Mouse (Mus musculus) midbrain, embryonic 12.5 days (tissue): ENCODE measurements at regions not wholly inside any gene's neighbourhood (a gene's known extent, or its start where the extent isn't known, plus 50 kb on each side); places are given as distances from the start of the nearest gene placed in this dataset.

ENCODE experiments used
- ATAC-seq: fragments of 200-750 bp; cut with Nextera tagmentation; 2 replicates; pipeline ENCODE4 v1.8.0; 2017; ENCODE audit warnings: low read depth, moderate TSS enrichment, moderate library complexity; ENCODE audit not compliant: low FRiP score
- H3K27ac ChIP-seq: fragments of 300-500 bp; sonication (generic); replicated peaks from 2 replicates; pipeline ENCODE4 v1.5.1; 2016; ENCODE audit warnings: mild to moderate bottlenecking
- H3K27me3 ChIP-seq: fragments of 300-500 bp; sonication (generic); 2 replicates; pipeline ENCODE4 v1.6.1; 2016; ENCODE audit warnings: mild to moderate bottlenecking
- H3K36me3 ChIP-seq: fragments of 300-500 bp; sonication (generic); 2 replicates; pipeline ENCODE4 v1.6.1; 2016
- H3K4me1 ChIP-seq: fragments of 300-500 bp; sonication (generic); 2 replicates; pipeline ENCODE4 v1.6.1; 2016
- H3K4me2 ChIP-seq: fragments of 300-500 bp; sonication (generic); replicated peaks from 2 replicates; pipeline ENCODE4 v1.6.1; 2016; ENCODE audit warnings: mild to moderate bottlenecking, moderate library complexity
- H3K4me3 ChIP-seq: fragments of 300-500 bp; sonication (generic); 2 replicates; pipeline ENCODE4 v1.5.1; 2016; ENCODE audit warnings: mild to moderate bottlenecking
- H3K9ac ChIP-seq: fragments of 300-500 bp; sonication (generic); replicated peaks from 2 replicates; pipeline ENCODE4 v1.6.1; 2016; ENCODE audit warnings: mild to moderate bottlenecking, moderate library complexity
- H3K9me3 ChIP-seq: fragments of 300-500 bp; sonication (generic); 2 replicates; pipeline ENCODE4 v1.6.1; 2016; ENCODE audit warnings: mild to moderate bottlenecking
- WGBS: fragments of 180-500 bp; shearing (Covaris S2); methylation state at CpG from one replicate; pipeline ENCODE4 v1.1.7; 2016; 5-methylcytosine and 5-hydroxymethylcytosine counted together

DNA sequence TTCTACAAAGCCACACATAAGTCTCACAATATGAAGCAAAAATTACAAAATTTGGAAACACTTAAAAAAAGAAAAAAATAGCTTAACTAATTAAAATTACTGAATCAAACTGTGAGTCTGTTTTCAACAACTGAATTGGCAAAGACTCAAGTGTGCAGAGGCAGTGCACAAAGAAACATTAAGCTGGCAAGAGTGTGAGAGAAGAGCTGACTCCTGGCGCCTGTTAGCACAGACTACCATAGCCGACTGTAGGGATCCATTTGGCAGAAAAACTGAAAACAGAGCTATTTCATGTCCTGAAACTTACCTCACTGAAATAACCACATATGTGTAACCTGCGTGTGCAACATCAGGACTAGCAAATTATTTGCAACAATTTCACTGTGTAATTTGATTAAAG lies 746.4 kb upstream of the Cypt12 start:
- no peak for ATAC-seq
- Histone ChIP-seq H3K4me3 (no peak overlapping the region), H3K9me3 (no peaks in the 10 kb centered on the region), H3K36me3 (no peaks in the 10 kb centered on the region), H3K27ac (no peak overlapping the region), H3K4me2 (no peak overlapping the region), H3K9ac (no peak overlapping the region), H3K27me3 (no peaks in the 10 kb centered on the region), H3K4me1 (no peaks in the 10 kb centered on the region)
- WGBS: 84% methylated on average over 3 of the region's 3 CpGs

DNA sequence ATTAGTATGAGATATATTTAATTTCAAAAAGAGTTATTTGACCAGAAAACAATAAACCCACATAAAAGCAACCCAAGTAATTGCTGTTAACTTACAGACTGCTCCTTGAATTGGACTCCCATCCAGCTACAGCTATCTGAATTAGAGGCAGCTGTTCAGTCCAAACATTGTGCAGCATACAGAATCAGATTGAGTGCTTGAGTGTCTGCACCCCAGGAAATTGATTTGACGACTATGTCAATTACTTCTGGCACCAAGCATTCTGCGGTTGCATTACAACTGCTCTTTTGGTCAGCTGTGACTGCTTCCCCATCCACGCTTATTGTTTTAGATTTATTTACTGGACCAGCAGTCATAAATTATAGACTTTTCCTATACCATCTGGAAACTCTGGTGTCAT lies 734.2 kb upstream of the Cypt12 start:
- Histone ChIP-seq H3K4me1 (peaks cover 2% of the 10 kb centered on the region; the same call in 1 of the 2 replicates), H3K9me3 (no peaks in the 10 kb centered on the region), H3K27ac (no peak overlapping the region), H3K36me3 (no peaks in the 10 kb centered on the region), H3K4me3 (no peak overlapping the region), H3K9ac (no peak overlapping the region), H3K4me2 (no peak overlapping the region), H3K27me3 (no peaks in the 10 kb centered on the region)
- ATAC-seq: peak; percentile 73
- 55% methylated on average over 3 of the region's 3 CpGs for WGBS

DNA sequence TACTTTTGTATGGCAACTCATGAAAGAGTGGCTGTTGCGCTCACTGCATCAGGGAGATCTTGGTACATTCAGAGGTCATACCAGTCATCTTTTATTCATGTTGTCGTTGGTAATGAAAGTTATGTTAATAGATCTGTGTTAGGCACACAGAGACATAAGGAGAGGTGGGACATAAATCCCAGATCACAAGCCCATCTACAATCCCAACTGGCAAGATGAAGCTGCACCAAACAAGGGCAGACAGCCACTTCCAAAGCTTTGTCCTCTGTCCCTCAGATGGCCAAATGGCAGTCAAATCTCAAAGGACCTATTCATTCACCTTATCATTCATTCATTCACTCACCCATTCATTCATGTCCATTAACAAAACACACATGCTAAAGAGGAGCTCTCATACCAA lies 731.4 kb upstream of the Cypt12 start:
- Histone ChIP-seq H3K4me1 (peaks cover 2% of the 10 kb centered on the region; the same call in 1 of the 2 replicates), H3K36me3 (no peaks in the 10 kb centered on the region), H3K9me3 (no peaks in the 10 kb centered on the region), H3K27ac (no peak overlapping the region), H3K27me3 (no peaks in the 10 kb centered on the region), H3K4me3 (no peak overlapping the region), H3K9ac (no peak overlapping the region), H3K4me2 (no peak overlapping the region)
- peak; percentile 84 for ATAC-seq
- whole genome bisulfite sequencing: 60% methylated on average over 2 of the region's 2 CpGs

DNA sequence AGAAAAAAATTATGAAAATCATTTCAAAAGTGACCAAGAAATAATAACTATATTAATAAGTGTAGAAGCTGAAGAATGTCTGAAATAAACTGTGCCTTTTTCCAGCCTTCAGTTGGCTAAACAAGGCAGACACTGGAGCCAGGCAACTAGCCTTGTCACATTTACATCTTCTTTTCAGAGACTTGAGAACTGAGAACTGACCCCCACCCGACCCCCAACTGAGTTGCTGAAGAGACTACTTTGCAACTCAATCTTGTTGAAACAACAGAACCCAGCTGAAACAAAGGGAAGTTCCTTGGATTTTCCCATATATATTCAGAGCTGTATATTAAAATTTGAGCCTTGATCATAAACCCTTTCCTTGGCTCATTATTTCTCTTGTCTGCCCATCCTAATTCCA lies 709.8 kb upstream of the Cypt12 start:
- H3K4me2 ChIP-seq: no peak overlapping the region
- no peak overlapping the region for H3K9ac ChIP-seq
- no peaks in the 10 kb centered on the region for H3K36me3 ChIP-seq
- no peaks in the 10 kb centered on the region for H3K4me1 ChIP-seq
- H3K27ac ChIP-seq: no peak overlapping the region
- 14% methylated on average over 1 of the region's 1 CpGs for WGBS
- no peaks in the 10 kb centered on the region for H3K27me3 ChIP-seq
- no peaks in the 10 kb centered on the region for H3K9me3 ChIP-seq
- no peak overlapping the region for H3K4me3 ChIP-seq
- ATAC-seq: no peak

DNA sequence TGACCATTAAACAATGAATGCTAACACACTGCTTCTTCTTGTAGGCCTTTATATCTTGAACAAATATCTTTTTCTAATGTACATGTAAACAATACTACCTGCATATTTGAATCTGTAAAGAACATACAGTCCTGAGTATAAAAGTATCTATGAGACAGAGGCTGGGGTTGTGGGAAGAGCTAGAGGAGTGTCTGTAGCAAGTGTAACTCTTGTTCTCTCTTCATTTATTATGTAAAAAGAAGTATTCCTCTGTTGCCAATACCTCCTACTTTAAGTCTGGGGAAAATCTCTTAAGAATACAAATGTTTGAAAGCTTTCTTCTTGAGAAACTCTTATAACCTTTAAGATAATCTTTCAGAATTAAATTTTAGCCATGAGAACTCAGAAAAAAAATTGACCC lies 689.8 kb upstream of the Cypt12 start:
- H3K9ac ChIP-seq: no peak overlapping the region
- H3K4me1 ChIP-seq: no peaks in the 10 kb centered on the region
- no peak for ATAC-seq
- H3K4me3 ChIP-seq: no peak overlapping the region
- no peaks in the 10 kb centered on the region for H3K27me3 ChIP-seq
- H3K36me3 ChIP-seq: no peaks in the 10 kb centered on the region
- H3K4me2 ChIP-seq: no peak overlapping the region
- H3K27ac ChIP-seq: no peak overlapping the region
- no peaks in the 10 kb centered on the region for H3K9me3 ChIP-seq

DNA sequence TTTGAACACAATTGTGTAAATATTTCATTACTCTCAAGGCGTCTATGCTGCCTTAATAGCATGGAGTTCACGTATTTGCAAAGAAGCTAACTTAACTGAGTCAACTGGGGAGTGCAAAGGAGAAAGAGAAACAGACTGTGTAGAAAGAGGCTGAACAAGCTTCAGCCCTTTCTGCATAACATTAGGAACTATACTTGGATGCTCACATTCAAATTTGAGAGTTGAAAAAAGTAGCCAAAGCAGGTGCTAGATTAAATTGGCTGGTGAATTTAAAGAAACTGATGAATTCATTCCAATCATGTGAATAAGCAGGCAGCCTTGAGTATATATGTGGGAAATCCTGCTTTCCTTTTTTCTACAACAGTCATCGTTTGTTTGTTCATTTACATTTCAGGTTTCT lies 689.1 kb upstream of the Cypt12 start:
- no peak for ATAC-seq
- Histone ChIP-seq H3K4me1 (no peaks in the 10 kb centered on the region), H3K9me3 (no peaks in the 10 kb centered on the region), H3K27ac (no peak overlapping the region), H3K4me2 (no peak overlapping the region), H3K27me3 (no peaks in the 10 kb centered on the region), H3K36me3 (no peaks in the 10 kb centered on the region), H3K4me3 (no peak overlapping the region), H3K9ac (no peak overlapping the region)
- 81% methylated on average over 3 of the region's 3 CpGs for WGBS

DNA sequence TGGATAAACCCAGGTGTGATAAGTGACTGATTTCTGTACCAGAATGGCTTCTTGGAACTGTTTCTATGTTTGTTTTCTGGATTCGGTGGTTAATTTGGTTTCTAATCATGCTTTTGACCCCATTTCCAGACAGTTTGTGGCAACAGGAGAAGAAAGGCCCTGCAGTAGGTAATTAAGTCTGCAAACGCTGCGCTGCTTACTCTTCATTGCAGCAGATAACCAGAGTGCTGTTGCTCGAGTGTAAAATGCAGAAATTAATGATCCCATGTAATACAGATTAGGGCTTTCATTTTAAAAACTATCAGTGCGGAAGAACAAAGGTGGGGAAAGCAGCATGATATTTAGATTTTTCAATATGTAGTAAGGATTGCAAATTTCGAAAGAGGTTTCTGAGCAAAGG lies 667.0 kb upstream of the Cypt12 start:
- WGBS: 41% methylated on average over 6 of the region's 6 CpGs
- Histone ChIP-seq H3K36me3 (no peaks in the 10 kb centered on the region), H3K9me3 (no peaks in the 10 kb centered on the region), H3K27me3 (no peaks in the 10 kb centered on the region), H3K4me1 (peaks cover 4% of the 10 kb centered on the region; the same call in 1 of the 2 replicates), H3K27ac (no peak overlapping the region), H3K9ac (no peak overlapping the region), H3K4me3 (no peak overlapping the region), H3K4me2 (no peak overlapping the region)
- ATAC-seq: no peak

DNA sequence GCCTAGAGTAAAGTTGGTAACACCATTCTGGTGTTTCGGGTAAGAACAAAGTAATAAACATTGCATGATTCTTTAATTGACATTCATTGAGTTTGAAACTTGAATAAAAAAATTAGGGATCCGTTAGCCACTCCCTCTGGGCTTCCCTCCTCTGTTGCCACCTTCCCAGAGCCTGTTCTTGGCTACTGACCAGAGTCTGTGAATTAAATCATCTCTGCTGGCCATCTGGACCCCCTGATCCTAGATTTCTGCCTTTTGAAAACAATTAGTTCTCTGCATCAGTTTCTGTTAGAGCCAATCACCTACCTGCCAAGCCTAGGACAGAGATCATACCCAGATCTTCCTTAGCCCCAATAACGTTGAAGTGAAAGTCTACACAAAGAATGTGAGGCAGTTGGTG lies 665.3 kb upstream of the Cypt12 start:
- Histone ChIP-seq H3K36me3 (no peaks in the 10 kb centered on the region), H3K4me3 (no peak overlapping the region)
- WGBS: 89% methylated on average over 3 of the region's 3 CpGs

DNA sequence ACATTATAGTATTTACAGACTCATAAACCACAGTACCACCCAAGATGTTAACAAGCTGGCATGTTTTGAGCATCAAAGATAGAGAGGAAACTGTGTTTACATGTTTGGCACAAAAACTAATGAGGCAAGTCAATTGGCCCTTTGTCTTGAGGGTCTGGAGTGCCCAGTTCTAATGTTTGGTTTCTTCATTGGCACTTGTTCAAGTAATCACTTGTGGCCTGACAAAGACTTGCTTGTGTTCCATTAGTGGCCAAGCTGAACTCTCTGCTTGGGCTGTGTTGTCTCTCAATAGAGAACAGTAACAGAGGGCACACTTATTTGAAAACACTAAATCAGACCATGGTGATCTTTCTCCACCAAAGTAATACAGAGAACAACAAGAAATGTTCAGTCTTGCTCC lies 630.7 kb upstream of the Cypt12 start:
- H3K4me3 ChIP-seq: no peak overlapping the region
- H3K9me3 ChIP-seq: no peaks in the 10 kb centered on the region
- no peak overlapping the region for H3K4me2 ChIP-seq
- ATAC-seq: no peak
- H3K27me3 ChIP-seq: no peaks in the 10 kb centered on the region
- peaks cover 15% of the 10 kb centered on the region for H3K4me1 ChIP-seq
- no peak overlapping the region for H3K27ac ChIP-seq
- H3K36me3 ChIP-seq: no peaks in the 10 kb centered on the region
- no peak overlapping the region for H3K9ac ChIP-seq

More for the DNA sequence above, 665.3 kb upstream of the Cypt12 start:
- no peak for ATAC-seq
- no peak overlapping the region for H3K27ac ChIP-seq
- H3K4me1 ChIP-seq: peaks cover 4% of the 10 kb centered on the region; the same call in 1 of the 2 replicates
- no peaks in the 10 kb centered on the region for H3K27me3 ChIP-seq
- no peak overlapping the region for H3K9ac ChIP-seq
- no peak overlapping the region for H3K4me2 ChIP-seq
- no peaks in the 10 kb centered on the region for H3K9me3 ChIP-seq

DNA sequence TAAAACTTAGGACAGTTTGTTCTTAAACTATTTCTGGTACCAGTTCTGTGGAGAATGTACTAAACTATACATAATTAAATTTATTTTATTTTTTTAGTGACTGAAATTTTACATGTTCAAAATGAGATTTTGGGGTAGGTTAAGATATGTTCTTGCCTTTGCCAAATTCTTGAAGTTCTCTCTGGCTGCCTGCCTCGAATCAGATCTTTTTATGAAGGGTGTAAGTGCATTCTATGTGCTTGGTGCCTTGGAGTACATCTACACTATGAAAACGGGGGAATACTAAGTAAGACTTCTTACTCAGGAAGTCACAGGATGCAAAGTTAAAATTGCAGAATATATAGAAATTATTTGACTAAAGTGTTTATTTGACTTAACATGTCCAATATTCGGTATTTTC lies 629.8 kb upstream of the Cypt12 start:
- H3K4me2 ChIP-seq: no peak overlapping the region
- no peak overlapping the region for H3K4me3 ChIP-seq
- no peaks in the 10 kb centered on the region for H3K36me3 ChIP-seq
- H3K4me1 ChIP-seq: peaks cover 18% of the 10 kb centered on the region
- WGBS: 86% methylated on average over 3 of the region's 3 CpGs
- H3K9ac ChIP-seq: no peak overlapping the region
- no peaks in the 10 kb centered on the region for H3K9me3 ChIP-seq
- no peak for ATAC-seq
- no peaks in the 10 kb centered on the region for H3K27me3 ChIP-seq
- no peak overlapping the region for H3K27ac ChIP-seq

DNA sequence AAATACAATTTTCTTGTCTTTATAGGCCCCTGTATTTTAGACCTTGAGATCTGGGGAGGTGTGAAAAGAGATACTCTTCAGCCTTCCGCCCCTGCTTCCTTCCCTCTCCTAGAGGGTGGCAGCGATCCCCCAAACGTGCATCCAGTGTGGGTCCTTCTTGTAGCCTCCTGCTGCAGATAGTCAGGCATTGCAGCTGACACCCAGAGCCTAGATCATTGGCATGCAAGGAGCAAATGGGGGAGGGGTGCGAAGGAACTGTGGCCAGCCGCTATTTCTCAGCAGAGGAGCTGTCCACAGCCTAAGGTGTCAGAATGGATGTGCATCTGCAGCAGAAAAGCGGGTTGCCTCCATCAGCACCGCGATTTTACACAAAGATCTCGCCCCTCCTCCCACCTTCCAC lies 629.0 kb upstream of the Cypt12 start:
- Histone ChIP-seq H3K27ac (peak overlapping the region; percentile 77), H3K9ac (no peak overlapping the region), H3K27me3 (no peaks in the 10 kb centered on the region), H3K9me3 (no peaks in the 10 kb centered on the region), H3K4me2 (peak overlapping the region; percentile 37), H3K36me3 (no peaks in the 10 kb centered on the region), H3K4me1 (peaks cover 18% of the 10 kb centered on the region), H3K4me3 (no peak overlapping the region)
- 10% methylated on average over 9 of the region's 9 CpGs for WGBS
- peak; percentile 93 for ATAC-seq

DNA sequence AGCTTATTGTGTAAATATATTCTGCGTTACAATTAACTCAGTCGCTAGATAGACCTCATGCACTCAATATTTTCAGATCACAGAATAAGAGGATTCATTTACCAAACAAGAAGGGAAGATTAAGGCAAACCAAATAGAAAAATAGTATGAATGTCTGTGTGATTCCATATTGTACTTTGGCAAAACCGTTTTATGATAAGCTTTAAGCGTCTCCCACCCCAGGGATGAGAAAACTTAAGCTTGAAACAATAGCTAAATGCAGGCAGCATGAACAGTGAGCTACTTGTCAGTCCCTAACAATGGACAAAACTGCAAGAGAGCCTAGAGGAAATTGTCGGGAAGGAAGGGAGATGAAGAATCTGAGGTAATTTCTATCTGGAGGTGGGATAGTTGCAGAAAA lies 628.3 kb upstream of the Cypt12 start:
- H3K36me3 ChIP-seq: no peaks in the 10 kb centered on the region
- H3K4me2 ChIP-seq: no peak overlapping the region
- H3K4me3 ChIP-seq: no peak overlapping the region
- ATAC-seq: no peak
- H3K4me1 ChIP-seq: peaks cover 20% of the 10 kb centered on the region
- H3K27me3 ChIP-seq: no peaks in the 10 kb centered on the region
- H3K9ac ChIP-seq: no peak overlapping the region
- peak overlapping the region; percentile 56; the same call in 1 of the 2 replicates for H3K27ac ChIP-seq
- WGBS: 31% methylated on average over 5 of the region's 5 CpGs
- H3K9me3 ChIP-seq: no peaks in the 10 kb centered on the region

DNA sequence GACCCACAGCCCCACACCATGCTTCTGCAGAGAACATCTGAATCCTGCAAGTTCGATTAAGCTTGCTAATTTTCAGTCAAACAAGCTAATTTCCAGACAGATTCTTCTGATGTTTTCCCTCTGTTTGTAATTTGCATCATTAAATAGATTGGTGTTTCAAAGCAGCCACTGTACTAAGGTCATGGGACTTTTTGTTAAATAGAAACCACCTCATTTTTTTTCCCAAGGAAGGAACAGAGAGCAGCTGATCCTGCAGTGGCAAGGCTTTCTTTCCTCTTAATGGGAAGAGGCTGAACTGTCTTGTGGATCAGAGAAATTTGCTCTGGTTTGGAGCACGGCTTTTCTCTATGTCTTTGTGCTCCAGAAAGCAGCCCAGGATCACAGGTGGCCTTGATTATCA lies 625.9 kb upstream of the Cypt12 start:
- peaks cover 32% of the 10 kb centered on the region for H3K4me1 ChIP-seq
- no peaks in the 10 kb centered on the region for H3K36me3 ChIP-seq
- ATAC-seq: peak; percentile 3; the same call in 1 of the 2 replicates
- H3K9me3 ChIP-seq: no peaks in the 10 kb centered on the region
- H3K27me3 ChIP-seq: no peaks in the 10 kb centered on the region
- H3K9ac ChIP-seq: no peak overlapping the region
- no peak overlapping the region for H3K4me3 ChIP-seq
- peak overlapping the region; percentile 68 for H3K27ac ChIP-seq
- 32% methylated on average over 2 of the region's 2 CpGs for WGBS
- H3K4me2 ChIP-seq: no peak overlapping the region
